ENCODE assay signal across 7 mouse cellular contexts in the genomic region with DNA sequence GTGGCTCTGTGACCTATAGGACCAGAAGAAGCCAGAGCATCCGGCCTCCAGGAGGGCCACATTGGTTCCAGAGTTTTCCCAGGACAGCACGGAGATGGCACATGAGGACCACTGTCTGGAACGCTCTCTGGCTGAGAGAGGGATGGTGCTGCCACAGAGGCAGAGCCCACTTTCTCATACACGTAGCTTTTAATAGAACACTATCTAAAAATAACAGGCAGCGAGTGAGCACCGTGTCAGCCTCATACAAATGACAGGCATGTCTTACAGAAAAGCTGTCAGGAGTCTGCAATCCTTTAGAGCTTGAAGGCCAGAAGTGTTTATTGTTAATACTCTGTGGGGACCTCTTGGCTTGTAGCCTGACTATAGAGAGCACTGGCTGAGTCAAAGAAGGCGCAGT. TPM values are rescaled to one million over a fixed set of nuclear protein-coding genes. Genes with fewer than 3 reads are reported as not detected.
DNase-seq lines count a peak whose midpoint lies in the region; ATAC-seq lines count a peak whose summit lies in the region.
"Not testable (repeated sequence)": the region's sequence is repeated elsewhere in the genome, so short reads cannot be mapped to it uniquely, and the experiment has no call there.

No protein-coding gene starts in this region.

- intact Hi-C loops in heart, postnatal 10 days (cut with DNase I), result not testable (repeated sequence)

- H3K36me3 ChIP-seq in heart, embryonic 10.5 days; heart, embryonic 12.5 days; heart, embryonic 14.5 days (ENCODE audit: control insufficient read depth, insufficient read depth, low read length); heart, embryonic 16.5 days (ENCODE audit: control insufficient read depth, insufficient read depth): not testable (repeated sequence)

- peak; percentile 8 for DNase-seq in brain, adult 2 months (ENCODE audit: low read depth, low spot score)
- peak; percentile 74 for DNase-seq in heart, embryonic 10.5 days (ENCODE audit: low spot score)
- peak; percentile 2 to 14 for DNase-seq in heart, postnatal 10 days

- H3K9me3 ChIP-seq in heart, embryonic 10.5 days; heart, embryonic 12.5 days (replicated peaks); heart, embryonic 14.5 days (ENCODE audit: control insufficient read depth, low read length); heart, embryonic 16.5 days (replicated peaks; ENCODE audit: control insufficient read depth, low read length): not testable (repeated sequence)

- 0 out of 2 replicates have a peak, but pooled peaks have one; percentile 22 for ATAC-seq in frontal cortex, adult (ENCODE audit: low TSS enrichment)
- ATAC-seq in heart, embryonic 12.5 days (ENCODE audit: insufficient number of reproducible peaks, low FRiP score), result peak; percentile 78
- peak; percentile 76 for ATAC-seq in heart, embryonic 14.5 days (ENCODE audit: insufficient number of reproducible peaks, insufficient read depth, low FRiP score, low read depth)
- ATAC-seq in heart, embryonic 16.5 days (replicated peaks; ENCODE audit: extremely low read depth, insufficient read depth, low FRiP score), result peak; percentile 88

- WGBS in heart, embryonic 10.5 days, result 31% methylated on average over 7 of the region's 7 CpGs
- 20% methylated on average over 7 of the region's 7 CpGs for WGBS in heart, embryonic 12.5 days
- WGBS in heart, embryonic 14.5 days, result 12% methylated on average over 7 of the region's 7 CpGs
- 33% methylated on average over 7 of the region's 7 CpGs for WGBS in heart, embryonic 16.5 days

- not testable (repeated sequence) for H3K4me3 ChIP-seq in heart, embryonic 10.5 days; heart, embryonic 12.5 days; heart, embryonic 14.5 days (ENCODE audit: control insufficient read depth in 1 of 2, insufficient read depth in 1 of 2, low read depth in 1 of 2, low read length in 2 of 2); heart, embryonic 16.5 days (ENCODE audit: low read length)

- 0 out of 2 replicates have a peak overlapping the region, but pooled peaks have one; percentile 36 for H3K27ac ChIP-seq in heart, embryonic 10.5 days
- peak overlapping the region; percentile 85 for H3K27ac ChIP-seq in heart, embryonic 12.5 days (ENCODE audit: poor library complexity, severe bottlenecking)
- H3K27ac ChIP-seq in heart, embryonic 14.5 days (replicated peaks in 1 of 2; ENCODE audit: control insufficient read depth in 1 of 2, insufficient read depth in 1 of 2, low read depth in 2 of 2, low read length in 2 of 2), result peak overlapping the region; percentile 84 to 88
- H3K27ac ChIP-seq in heart, embryonic 16.5 days (ENCODE audit: low read length), result peak overlapping the region; percentile 80

- not testable (repeated sequence) for H3K9ac ChIP-seq in heart, embryonic 12.5 days; heart, embryonic 14.5 days (ENCODE audit: low read length); heart, embryonic 16.5 days (ENCODE audit: low read length)

- peak overlapping the region; percentile 32 for H3K4me2 ChIP-seq in heart, embryonic 12.5 days
- H3K4me2 ChIP-seq in heart, embryonic 14.5 days (ENCODE audit: low read length), result peak overlapping the region; percentile 32
- peak overlapping the region; percentile 47; the same call in 1 of the 2 replicates for H3K4me2 ChIP-seq in heart, embryonic 16.5 days (ENCODE audit: low read depth, low read length)

- H3K4me1 ChIP-seq in heart, embryonic 10.5 days, result peaks cover 18% of the 10 kb centered on the region
- peaks cover 23% of the 10 kb centered on the region for H3K4me1 ChIP-seq in heart, embryonic 12.5 days (replicated peaks)
- peaks cover 12 to 14% of the 10 kb centered on the region in 2 experiments for H3K4me1 ChIP-seq in heart, embryonic 14.5 days (ENCODE audit: control insufficient read depth in 2 of 2, insufficient read depth in 2 of 2, low read length in 2 of 2)
- not testable (repeated sequence) for H3K4me1 ChIP-seq in heart, embryonic 16.5 days (ENCODE audit: control insufficient read depth, insufficient read depth, low read length)

- H3K27me3 ChIP-seq in heart, embryonic 10.5 days (ENCODE audit: insufficient read depth, poor library complexity, severe bottlenecking); heart, embryonic 12.5 days (replicated peaks); heart, embryonic 14.5 days (ENCODE audit: control insufficient read depth, insufficient read depth, low read length); heart, embryonic 16.5 days (ENCODE audit: control insufficient read depth, insufficient read depth, low read length): not testable (repeated sequence)

RNA-seq across cellular contexts. Expression of gene Ero1lb, which starts 48.9 kb away (rescaled TPM):
- 5.6 and 6.5 TPM in 2 replicates for polyA plus RNA-seq in heart, embryonic 10.5 days (2016; fragmentation: Nextera tagmentation; extraction: Ambion mirVana)
- 7.8 and 7.9 TPM in 2 replicates for polyA plus RNA-seq in heart, embryonic 12.5 days (2016; fragmentation: Nextera tagmentation; extraction: Ambion mirVana)
- 6.9 and 7.7 TPM in 2 replicates for polyA plus RNA-seq in heart, embryonic 14.5 days (2014; fragmentation: Nextera tagmentation; extraction: Ambion mirVana)
- 5.8 and 6.1 TPM in 2 replicates for polyA plus RNA-seq in heart, embryonic 16.5 days (2015; fragmentation: Nextera tagmentation; extraction: Ambion mirVana)
- 1 to 10 TPM; 1.6 to 1.8 TPM for total RNA-seq in heart, postnatal 10 days (2021)

Comparison
In these comparisons a context has a peak if more than half of its experiments do, and no peak if none do; other contexts are left out.
1. DNase-seq: peak in every context shown above with its lines; median percentile 74 in heart, embryonic 10.5 days; 8 in brain, adult 2 months; 8 in heart, postnatal 10 days.
2. ATAC-seq: peak in every context shown above with its lines; median percentile 88 in heart, embryonic 16.5 days; 78 in heart, embryonic 12.5 days; 76 in heart, embryonic 14.5 days; 22 in frontal cortex, adult.
3. H3K27ac ChIP-seq: peak in every context shown above with its lines; median percentile 86 in heart, embryonic 14.5 days; 85 in heart, embryonic 12.5 days; 80 in heart, embryonic 16.5 days; 36 in heart, embryonic 10.5 days.